Mouse (Mus musculus) midbrain, postnatal 0 days (tissue): Measurements from ENCODE around the gene Ccm2. TPM values are rescaled to one million over a fixed set of nuclear protein-coding genes. Genes with fewer than 3 reads are reported as not detected.
A peak's percentile ranks its signal among the peaks of the same experiment; 100 is the strongest.
"Not testable (repeated sequence)": the region's sequence is repeated elsewhere in the genome, so short reads cannot be mapped to it uniquely, and the experiment has no call there.

Experiments used
- ATAC-seq: fragments of 200-750 bp; cut with Nextera tagmentation; 2 replicates; pipeline ENCODE4 v1.8.0; 2017; ENCODE audit warnings: moderate number of reproducible peaks, mild to moderate bottlenecking, moderate TSS enrichment, moderate library complexity; ENCODE audit not compliant: low FRiP score
- DNase-seq: peaks from one replicate; pipeline ENCODE4 v3.0.0-alpha.2; 2015; ENCODE audit warnings: low spot score
- H3K27ac ChIP-seq: fragments of 300-500 bp; sonication (generic); 2 replicates; pipeline ENCODE4 v1.5.1; 2014; ENCODE audit warnings: low read depth, mild to moderate bottlenecking, low read length, mixed read lengths
- H3K27me3 ChIP-seq: fragments of 300-500 bp; sonication (generic); 2 replicates; pipeline ENCODE4 v1.6.1; 2014; ENCODE audit warnings: low read length, control low read depth, mixed read lengths; ENCODE audit not compliant: insufficient read depth
- H3K36me3 ChIP-seq: fragments of 300-500 bp; sonication (generic); 2 replicates; pipeline ENCODE4 v1.6.1; 2014; ENCODE audit warnings: low read length, control low read depth, mixed read lengths; ENCODE audit not compliant: insufficient read depth
- H3K4me1 ChIP-seq: fragments of 300-500 bp; sonication (generic); 2 replicates; pipeline ENCODE4 v1.6.1; 2014; ENCODE audit warnings: mild to moderate bottlenecking, control low read depth, antibody characterized with exemption, low read length, mixed read lengths; ENCODE audit not compliant: insufficient read depth
- H3K4me2 ChIP-seq: fragments of 300-500 bp; sonication (generic); 2 replicates; pipeline ENCODE4 v1.6.1; 2014; ENCODE audit warnings: low read depth, mild to moderate bottlenecking, low read length, mixed read lengths; ENCODE audit not compliant: poor library complexity, severe bottlenecking
- H3K4me3 ChIP-seq: fragments of 300-500 bp; sonication (generic); 2 replicates; pipeline ENCODE4 v1.5.1; 2014; ENCODE audit warnings: low read depth, mild to moderate bottlenecking, low read length, moderate library complexity
- H3K9ac ChIP-seq: fragments of 300-500 bp; sonication (generic); replicated peaks from 2 replicates; pipeline ENCODE4 v1.6.1; 2014; ENCODE audit warnings: mild to moderate bottlenecking, low read length, moderate library complexity, mixed read lengths; ENCODE audit not compliant: poor library complexity, severe bottlenecking
- H3K9me3 ChIP-seq: fragments of 300-500 bp; sonication (generic); 2 replicates; pipeline ENCODE4 v1.6.1; 2016; ENCODE audit warnings: low read length, control low read depth
- CTCF ChIP-seq: IDR thresholded peaks from 2 replicates; pipeline ENCODE4 v1.5.1; 2016; ENCODE audit warnings: antibody characterized with exemption, mild to moderate bottlenecking
- WGBS: fragments of 180-500 bp; shearing (Covaris S2); extraction: QIAGEN DNeasy Blood & Tissue Kit; methylation state at CpG from one replicate; pipeline ENCODE4 v1.1.7; 2014; 5-methylcytosine and 5-hydroxymethylcytosine counted together
- polyA plus RNA-seq: library from polyadenylated mRNA; unstranded; fragments of >200 nt; fragmentation: Nextera tagmentation; extraction: Ambion mirVana; gene quantifications from 2 replicates; pipeline ENCODE4 v1.2.1, GENCODE M21; 2015
- total RNA-seq: library from RNA; depleted of rRNA; stranded (reverse); fragments of >200 nt; gene quantifications from 2 replicates; pipeline ENCODE4 v1.2.3, GENCODE M21; 2014

Ccm2 gene
- total and polyA plus RNA-seq, 2 experiments from 2014 or later, result 64.3 to 71.3 TPM

DNA sequence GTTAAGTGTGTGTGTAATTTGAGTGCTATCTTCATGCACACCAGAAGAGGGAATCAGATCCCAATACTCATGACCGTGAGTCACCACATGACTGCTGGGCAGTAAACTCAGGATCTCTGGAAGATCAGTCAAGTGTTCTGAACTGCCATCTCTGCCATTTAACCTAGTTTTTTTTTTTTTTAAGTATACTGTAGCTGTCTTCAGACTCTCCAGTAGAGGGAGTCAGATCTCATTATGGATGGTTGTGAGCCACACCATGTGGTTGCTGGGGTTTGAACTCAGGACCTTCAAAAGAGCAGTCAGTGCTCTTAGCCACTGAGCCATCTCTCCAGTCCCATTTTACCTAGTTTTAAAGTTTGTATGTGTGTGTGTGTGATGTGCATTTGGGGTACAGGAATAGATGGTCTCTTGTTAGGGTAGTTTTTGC is 23.0 kb upstream of the Ccm2 start:
- ATAC-seq, result no peak
- no peak overlapping the region for H3K27ac ChIP-seq
- peaks cover 19% of the 10 kb centered on the region for H3K36me3 ChIP-seq
- no peak overlapping the region for H3K9ac ChIP-seq
- WGBS, result 63% methylated on average over 1 of the region's 1 CpGs
- no peaks in the 10 kb centered on the region for H3K4me1 ChIP-seq
- H3K27me3 ChIP-seq, result no peaks in the 10 kb centered on the region
- no peak overlapping the region for H3K4me3 ChIP-seq
- H3K4me2 ChIP-seq, result no peak overlapping the region
- H3K9me3 ChIP-seq, result no peaks in the 10 kb centered on the region
- no peak for DNase-seq
- TF ChIP-seq CTCF, result no peak; the same call in 1 of the 2 replicates

DNA sequence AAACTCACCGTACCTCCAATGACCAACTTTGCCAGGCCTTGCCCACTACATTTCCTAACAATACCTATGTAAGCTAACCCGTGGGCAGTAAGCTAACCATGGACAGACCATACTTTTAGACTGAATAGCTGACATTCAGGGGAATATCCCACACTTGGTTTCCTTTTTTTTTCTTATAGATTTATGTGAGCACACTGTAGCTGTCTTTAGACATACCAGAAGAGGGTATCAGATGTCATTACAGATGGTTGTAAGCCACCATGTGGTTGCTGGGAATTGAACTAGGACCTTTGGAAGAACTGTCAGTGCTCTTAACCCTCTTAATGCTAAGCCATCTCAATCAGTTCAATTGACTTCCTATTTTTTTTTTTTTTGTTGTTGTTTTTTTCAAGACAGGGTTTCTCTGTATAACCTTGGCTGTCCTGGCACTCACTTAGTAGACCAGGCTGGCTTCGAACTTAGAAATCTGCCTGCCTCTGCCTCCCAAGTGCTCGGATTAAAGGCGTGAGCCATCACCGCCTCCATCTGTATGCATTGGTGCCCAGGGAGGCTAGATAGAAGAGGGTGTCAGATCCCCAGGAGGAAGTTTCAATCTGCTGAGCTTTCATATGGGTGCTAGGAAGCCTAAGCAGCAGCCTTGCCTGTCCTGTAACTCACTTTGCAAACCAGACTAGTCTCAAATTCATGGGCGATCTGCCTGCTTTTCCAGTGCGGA is 22.4 kb upstream of the Ccm2 start:
- Histone ChIP-seq H3K4me2 (no peak overlapping the region), H3K4me3 (no peak overlapping the region), H3K9ac (no peak overlapping the region), H3K9me3 (no peaks in the 10 kb centered on the region), H3K4me1 (no peaks in the 10 kb centered on the region), H3K27me3 (no peaks in the 10 kb centered on the region), H3K36me3 (peaks cover 19% of the 10 kb centered on the region), H3K27ac (no peak overlapping the region)
- no peak for ATAC-seq
- WGBS, result 92% methylated on average over 8 of the region's 8 CpGs
- DNase-seq, result no peak
- no peak for TF ChIP-seq CTCF

DNA sequence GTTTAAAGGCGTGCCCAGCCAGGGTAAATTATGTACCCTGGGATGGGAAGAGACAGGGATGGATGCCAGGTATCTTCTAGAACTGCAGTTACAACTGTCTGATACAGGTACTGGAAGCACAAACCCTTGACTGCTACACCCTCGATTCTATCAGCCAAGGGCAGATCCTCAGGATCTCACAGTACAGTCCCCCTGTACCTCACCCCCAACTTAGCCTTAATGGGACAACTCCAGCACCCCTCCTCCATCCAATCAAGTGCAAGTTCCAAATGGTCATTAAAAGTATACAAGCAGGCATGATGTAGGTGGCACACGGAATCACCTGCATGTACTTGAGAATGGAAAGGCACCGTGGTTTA is 21.8 kb upstream of the Ccm2 start:
- Histone ChIP-seq H3K27ac (no peak overlapping the region), H3K27me3 (no peaks in the 10 kb centered on the region), H3K4me1 (no peaks in the 10 kb centered on the region), H3K4me2 (no peak overlapping the region), H3K36me3 (peaks cover 19% of the 10 kb centered on the region), H3K9me3 (no peaks in the 10 kb centered on the region), H3K9ac (no peak overlapping the region), H3K4me3 (no peak overlapping the region)
- ATAC-seq (no peak), DNase-seq (no peak)
- no peak for TF ChIP-seq CTCF
- WGBS, result 88% methylated on average over 4 of the region's 4 CpGs

- Histone ChIP-seq H3K9me3 (no peaks in the 10 kb centered on the region), H3K4me3 (no peak overlapping the region), H3K27me3 (no peaks in the 10 kb centered on the region), H3K27ac (no peak overlapping the region), H3K4me2 (no peak overlapping the region), H3K9ac (no peak overlapping the region), H3K36me3 (peaks cover 19% of the 10 kb centered on the region), H3K4me1 (no peaks in the 10 kb centered on the region)
- no peak for TF ChIP-seq CTCF
- no peak for ATAC-seq
- DNase-seq, result no peak
- WGBS, result 39% methylated on average over 1 of the region's 1 CpGs
These were observed 21.4 kb upstream of the Ccm2 start for GRCm38 (mm10) chr11:6525241-6525640.

DNA sequence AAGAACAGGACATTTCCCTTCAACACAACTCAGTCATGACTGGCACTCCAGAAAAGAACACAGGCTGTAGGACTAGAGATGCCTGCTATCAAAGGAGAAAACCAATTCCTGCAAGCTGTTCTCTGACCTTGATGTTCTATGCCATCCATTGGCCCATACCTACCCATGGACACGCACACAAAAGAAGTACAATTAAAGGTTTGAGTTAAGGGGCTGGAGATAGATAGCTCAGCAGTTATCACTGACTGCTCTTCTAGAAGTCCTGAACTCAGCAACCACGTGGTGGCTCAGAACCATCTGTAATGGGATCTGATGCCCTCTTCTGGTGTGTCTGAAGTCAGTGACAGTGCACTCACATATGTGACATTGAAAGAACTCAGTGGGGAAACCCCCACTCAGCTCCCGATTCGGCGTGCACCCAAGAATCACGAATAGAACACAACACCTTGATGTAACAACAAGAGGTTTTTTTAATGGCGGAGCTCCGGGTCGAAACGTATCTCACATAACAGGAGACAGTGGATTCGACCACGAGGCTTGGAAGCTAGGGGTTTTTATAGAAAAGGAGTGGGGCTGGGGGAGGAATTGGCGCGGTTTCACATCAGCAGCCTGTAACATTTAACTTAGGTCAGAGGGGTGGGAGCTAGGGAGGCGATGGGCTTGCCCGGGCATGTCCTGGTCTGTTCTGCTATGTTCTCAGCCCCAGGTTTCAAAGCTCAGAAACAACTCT is 20.0 kb upstream of the Ccm2 start:
- 70% methylated on average over 9 of the region's 16 CpGs for WGBS
- H3K4me3 ChIP-seq, result not testable (repeated sequence)

More for the DNA sequence above, 20.0 kb upstream of the Ccm2 start:
- Histone ChIP-seq H3K36me3 (peaks cover 19% of the 10 kb centered on the region), H3K4me2 (peak overlapping the region; percentile 85)
- H3K27me3 ChIP-seq, ATAC-seq, H3K9ac ChIP-seq, H3K27ac ChIP-seq, H3K9me3 ChIP-seq, DNase-seq, H3K4me1 ChIP-seq: not testable (repeated sequence)
